Mouse (Mus musculus) erythroblast, embryonic 14.5 days (primary cell): ENCODE measurements around the gene Cib4. TPM values are rescaled to one million over a fixed set of nuclear protein-coding genes. Genes with fewer than 3 reads are reported as not detected.

Source experiments
- H3K27me3 ChIP-seq: 2 replicates; pipeline ENCODE4 v1.6.1; 2012; ENCODE audit warnings: inconsistent platforms; ENCODE audit not compliant: control insufficient read depth
- H3K36me3 ChIP-seq: 2 replicates; pipeline ENCODE4 v1.6.1; 2012; ENCODE audit warnings: mild to moderate bottlenecking, inconsistent platforms; ENCODE audit not compliant: control insufficient read depth
- H3K4me1 ChIP-seq: 2 replicates; pipeline ENCODE4 v1.6.1; 2012; ENCODE audit warnings: inconsistent platforms; ENCODE audit not compliant: control insufficient read depth
- H3K4me3 ChIP-seq: replicated peaks from 2 replicates; pipeline ENCODE3; 2012; ENCODE audit warnings: moderate library complexity, mild to moderate bottlenecking, inconsistent platforms
- H3K9me3 ChIP-seq: 2 replicates; pipeline ENCODE4 v1.6.1; 2012; ENCODE audit warnings: low read length, inconsistent platforms, mixed read lengths; ENCODE audit not compliant: control insufficient read depth
- GATA1 ChIP-seq: IDR thresholded peaks from 2 replicates; pipeline ENCODE4 v1.6.1; 2012; ENCODE audit warnings: low read length, inconsistent platforms, mixed read lengths
- TAL1 ChIP-seq: IDR thresholded peaks from 3 replicates; pipeline ENCODE4 v1.6.1; 2012; ENCODE audit warnings: low read length, inconsistent platforms, mixed read lengths
- polyA plus RNA-seq: library from polyadenylated mRNA; stranded (reverse); fragments of >175 nt; gene quantifications from 2 replicates; pipeline ENCODE4 v1.2.3, GENCODE M21; 2012

Cib4 gene
- polyA plus RNA-seq, 1 experiment, result not detected

DNA sequence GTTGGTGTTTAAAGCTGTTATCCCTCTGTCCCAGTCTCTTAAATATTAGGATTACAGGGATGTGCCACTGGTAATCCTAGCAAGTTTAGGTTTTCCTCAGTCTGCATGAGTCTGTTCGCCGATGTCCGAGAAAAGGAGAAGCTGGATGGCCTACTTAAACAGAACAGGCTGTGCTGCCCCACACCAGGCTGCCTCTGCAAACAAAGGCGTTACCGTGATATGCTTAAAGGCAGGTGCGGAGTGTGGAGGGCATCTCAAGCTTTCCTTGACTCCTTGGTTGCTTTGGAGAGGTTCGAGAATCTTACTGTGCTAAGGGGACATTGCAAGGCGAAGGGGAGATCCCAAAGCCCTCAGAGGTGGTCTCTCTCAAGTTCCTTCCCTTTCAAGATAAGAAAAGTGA, 48.8 kb downstream of the Cib4 start:
- TF ChIP-seq GATA1 (no peak), TAL1 (no peak)
- H3K4me1 ChIP-seq, result no peaks in the 10 kb centered on the region
- no peaks in the 10 kb centered on the region for H3K9me3 ChIP-seq
- H3K4me3 ChIP-seq, result no peak overlapping the region
- no peaks in the 10 kb centered on the region for H3K36me3 ChIP-seq
- H3K27me3 ChIP-seq, result no peaks in the 10 kb centered on the region

DNA sequence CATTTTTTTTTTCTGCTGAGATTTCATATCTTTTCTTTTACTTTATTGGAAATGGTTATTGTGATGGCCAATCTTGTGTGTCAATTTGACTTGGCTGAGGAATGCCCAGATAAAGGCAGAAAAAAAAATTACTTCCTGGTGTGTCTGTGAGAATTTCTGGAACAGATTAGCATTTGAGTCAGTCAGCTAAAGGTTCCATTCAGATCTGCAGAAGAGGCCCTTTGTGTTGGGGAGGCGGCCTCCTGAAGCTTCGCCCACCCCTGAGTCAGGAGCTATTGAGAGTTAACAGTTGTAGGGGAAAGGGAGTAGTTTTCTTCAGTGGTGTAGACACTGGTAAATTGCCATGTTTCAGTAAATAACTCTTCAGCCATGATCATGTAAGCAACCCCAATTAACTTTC, 50.3 kb downstream of the Cib4 start:
- H3K4me1 ChIP-seq, result no peaks in the 10 kb centered on the region

DNA sequence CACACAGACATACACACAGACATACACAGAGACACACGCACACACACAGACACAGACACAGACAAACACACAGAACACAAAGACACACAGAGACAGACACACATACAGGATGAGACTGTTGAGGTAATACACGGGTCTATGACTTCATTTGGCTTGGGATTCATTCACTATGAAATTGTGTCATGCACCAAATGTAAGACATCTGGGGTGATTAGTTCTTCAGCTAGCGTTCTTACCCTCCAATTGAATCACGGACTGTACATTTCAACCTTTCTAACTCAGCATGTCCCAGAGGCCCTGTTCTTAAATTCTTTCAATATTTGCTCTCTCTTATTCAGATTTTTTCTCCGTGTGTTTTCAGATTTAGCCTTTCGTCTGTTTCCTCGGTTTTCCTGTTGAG, 51.0 kb downstream of the Cib4 start:
- H3K36me3 ChIP-seq, result no peaks in the 10 kb centered on the region

More for the DNA sequence above, 50.3 kb downstream of the Cib4 start:
- Histone ChIP-seq H3K4me3 (no peak overlapping the region), H3K36me3 (no peaks in the 10 kb centered on the region), H3K9me3 (no peaks in the 10 kb centered on the region), H3K27me3 (no peaks in the 10 kb centered on the region)
- no peak for TF ChIP-seq TAL1
- TF ChIP-seq GATA1, result no peak

DNA sequence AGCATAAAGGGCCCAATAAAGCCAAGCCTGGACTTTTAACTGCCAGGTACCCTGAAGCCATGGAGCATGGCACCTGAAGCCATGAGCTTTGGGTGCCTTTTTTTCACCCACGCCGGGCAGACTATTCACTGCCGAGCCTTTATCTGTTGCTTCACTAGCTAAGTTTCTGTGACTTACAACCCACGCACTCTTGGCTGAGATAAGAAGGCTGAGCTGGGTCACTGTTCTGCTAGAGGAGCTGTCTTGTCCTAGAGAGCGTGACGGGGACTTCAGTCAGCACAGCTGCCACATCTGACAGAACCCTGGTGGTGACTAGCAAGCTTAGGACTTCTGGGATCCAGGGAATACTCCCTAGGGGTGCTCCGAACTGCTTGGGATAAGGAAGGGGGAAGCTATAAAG, 51.9 kb downstream of the Cib4 start:
- Histone ChIP-seq H3K36me3 (no peaks in the 10 kb centered on the region), H3K27me3 (no peaks in the 10 kb centered on the region), H3K9me3 (no peaks in the 10 kb centered on the region), H3K4me1 (no peaks in the 10 kb centered on the region), H3K4me3 (no peak overlapping the region)
- TF ChIP-seq TAL1, result no peak
- no peak for TF ChIP-seq GATA1

More for the DNA sequence above, 51.0 kb downstream of the Cib4 start:
- Histone ChIP-seq H3K4me1 (no peaks in the 10 kb centered on the region), H3K9me3 (no peaks in the 10 kb centered on the region), H3K27me3 (no peaks in the 10 kb centered on the region), H3K4me3 (no peak overlapping the region)
- TF ChIP-seq GATA1 (no peak), TAL1 (no peak)

DNA sequence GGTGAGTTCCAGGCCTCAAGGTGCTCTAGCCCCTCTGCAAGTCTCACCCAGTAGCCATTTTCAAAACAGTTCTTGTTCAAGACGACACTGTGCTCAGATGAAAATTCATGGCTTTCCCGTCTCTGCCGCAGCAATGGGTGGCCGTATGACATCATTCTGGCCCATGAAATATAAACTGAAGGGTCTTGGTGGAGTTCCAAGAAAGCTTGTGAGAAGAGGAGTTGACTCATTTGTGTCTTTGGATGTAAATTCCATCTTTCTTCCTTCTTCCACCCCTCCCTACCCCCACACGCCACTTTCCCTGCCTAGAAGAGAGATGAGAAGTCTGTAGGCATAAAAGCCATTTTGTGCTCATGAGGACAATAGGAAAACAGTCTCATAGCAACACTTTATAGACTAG, 54.8 kb downstream of the Cib4 start:
- TF ChIP-seq TAL1, result no peak

DNA sequence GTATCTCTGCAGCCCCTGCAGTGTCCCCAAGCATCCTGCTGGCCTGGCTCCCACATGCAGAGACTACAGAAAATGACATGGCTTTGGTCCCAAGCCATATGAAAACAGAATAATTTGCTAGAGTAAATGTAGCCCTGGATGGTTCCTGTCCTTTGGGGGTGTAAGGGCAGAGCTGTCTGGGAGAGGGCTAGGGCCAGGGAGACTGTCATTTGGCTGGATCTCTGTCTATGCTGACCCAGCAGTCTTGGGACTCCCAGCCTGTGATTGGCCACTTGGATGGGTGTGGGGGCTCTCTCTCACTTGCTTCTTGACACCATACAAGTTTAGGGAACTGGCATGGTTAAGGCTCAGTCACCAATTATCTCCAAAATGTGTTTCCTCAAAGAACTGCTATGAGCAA, 55.4 kb downstream of the Cib4 start:
- H3K36me3 ChIP-seq, result no peaks in the 10 kb centered on the region
- no peaks in the 10 kb centered on the region for H3K9me3 ChIP-seq

More for the DNA sequence above, 54.8 kb downstream of the Cib4 start:
- H3K9me3 ChIP-seq, result no peaks in the 10 kb centered on the region
- H3K4me1 ChIP-seq, result no peaks in the 10 kb centered on the region
- no peaks in the 10 kb centered on the region for H3K36me3 ChIP-seq
- H3K27me3 ChIP-seq, result no peaks in the 10 kb centered on the region
- no peak overlapping the region for H3K4me3 ChIP-seq

DNA sequence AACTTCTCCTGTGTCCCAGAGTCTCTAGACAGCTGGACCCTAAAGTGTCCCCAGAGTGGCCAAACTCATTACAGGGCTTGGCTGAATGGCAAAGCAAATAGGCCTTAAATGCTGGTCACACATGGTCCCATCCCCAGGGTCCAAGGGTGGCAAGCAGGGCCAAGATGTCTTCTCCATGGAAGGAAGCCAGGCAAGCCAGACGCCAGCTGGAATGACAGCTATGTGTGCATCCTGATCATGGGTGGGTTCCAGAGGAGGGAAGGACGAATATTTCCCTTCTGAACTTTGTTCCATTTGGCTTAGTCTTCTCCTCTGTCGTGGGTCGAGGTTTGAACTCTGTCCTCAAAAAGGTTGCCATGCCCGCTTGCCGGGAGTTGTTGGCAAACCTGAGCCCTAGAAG, 60.5 kb downstream of the Cib4 start:
- H3K9me3 ChIP-seq, result no peaks in the 10 kb centered on the region
- no peak overlapping the region for H3K4me3 ChIP-seq
- TF ChIP-seq GATA1 (no peak), TAL1 (no peak)
- H3K4me1 ChIP-seq, result no peaks in the 10 kb centered on the region
- H3K27me3 ChIP-seq, result no peaks in the 10 kb centered on the region
- H3K36me3 ChIP-seq, result no peaks in the 10 kb centered on the region

More for the DNA sequence above, 55.4 kb downstream of the Cib4 start:
- Histone ChIP-seq H3K4me3 (no peak overlapping the region), H3K4me1 (no peaks in the 10 kb centered on the region), H3K27me3 (no peaks in the 10 kb centered on the region)
- no peak for TF ChIP-seq GATA1
- TF ChIP-seq TAL1, result no peak

DNA sequence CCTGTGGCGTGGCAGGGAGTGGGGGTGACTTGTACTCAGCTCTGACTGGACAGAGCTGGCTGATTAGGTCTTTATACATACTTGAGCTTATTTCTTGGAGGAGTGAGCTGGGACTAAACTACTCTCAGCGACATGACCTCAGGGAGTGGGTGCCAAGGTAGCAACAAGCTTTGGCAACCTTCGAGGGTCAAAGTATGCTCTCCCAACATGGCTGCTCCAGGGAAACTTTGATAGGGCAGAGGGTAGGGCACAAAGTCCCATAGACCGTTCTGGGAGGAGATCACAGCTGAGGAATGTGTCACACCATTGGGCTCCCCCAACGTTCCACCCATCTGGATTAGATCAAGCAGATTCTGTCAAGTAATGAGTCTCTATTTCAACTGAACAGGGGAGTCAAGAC, 61.0 kb downstream of the Cib4 start:
- Histone ChIP-seq H3K9me3 (no peaks in the 10 kb centered on the region), H3K36me3 (no peaks in the 10 kb centered on the region), H3K4me3 (no peak overlapping the region), H3K4me1 (no peaks in the 10 kb centered on the region), H3K27me3 (no peaks in the 10 kb centered on the region)
- TF ChIP-seq GATA1 (no peak), TAL1 (no peak)

DNA sequence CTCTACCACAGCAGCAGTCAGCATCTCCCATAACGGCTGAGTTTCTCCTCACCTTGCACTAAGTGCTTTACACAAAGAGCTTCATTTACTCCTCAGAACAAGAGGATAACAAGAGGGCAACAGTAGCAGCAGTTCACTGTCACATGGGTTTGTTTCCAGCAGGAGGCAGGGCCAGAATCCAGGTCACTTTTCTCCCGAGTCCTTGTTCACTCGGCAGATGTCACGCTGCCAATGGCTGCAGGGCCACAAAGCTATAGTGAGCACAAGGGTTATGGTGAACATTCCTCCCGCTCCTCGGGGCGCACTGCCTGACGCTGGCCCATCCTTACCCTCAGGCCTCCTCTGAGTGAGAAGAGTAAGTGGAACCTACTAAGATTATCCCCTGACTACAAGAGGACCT, 62.1 kb downstream of the Cib4 start:
- no peaks in the 10 kb centered on the region for H3K27me3 ChIP-seq
- no peak for TF ChIP-seq TAL1
- TF ChIP-seq GATA1, result no peak
- no peak overlapping the region for H3K4me3 ChIP-seq
- H3K9me3 ChIP-seq, result no peaks in the 10 kb centered on the region
- no peaks in the 10 kb centered on the region for H3K36me3 ChIP-seq
- H3K4me1 ChIP-seq, result no peaks in the 10 kb centered on the region

DNA sequence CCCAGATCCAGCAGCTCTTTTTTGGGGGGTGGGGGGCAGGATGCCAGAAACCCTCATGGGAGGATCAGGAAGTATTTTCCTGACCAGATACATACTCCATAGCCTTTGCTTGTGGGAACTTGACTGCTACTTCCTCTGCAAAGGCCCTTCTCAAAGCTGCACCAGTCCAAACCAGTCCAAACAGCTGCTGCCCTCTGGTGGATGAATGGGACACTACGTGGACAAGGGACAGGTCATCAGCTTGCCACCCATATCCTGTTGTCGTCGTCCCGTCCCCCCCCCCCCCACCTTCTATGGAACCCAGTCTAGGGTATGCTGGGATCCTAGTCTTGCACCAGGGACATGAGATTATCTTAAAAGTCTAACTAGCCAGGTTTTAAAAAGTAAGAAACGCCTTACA, 63.3 kb downstream of the Cib4 start:
- no peaks in the 10 kb centered on the region for H3K9me3 ChIP-seq
- H3K4me1 ChIP-seq, result no peaks in the 10 kb centered on the region
- H3K36me3 ChIP-seq, result no peaks in the 10 kb centered on the region
- TF ChIP-seq TAL1 (no peak), GATA1 (no peak)
- H3K4me3 ChIP-seq, result no peak overlapping the region
- H3K27me3 ChIP-seq, result no peaks in the 10 kb centered on the region

DNA sequence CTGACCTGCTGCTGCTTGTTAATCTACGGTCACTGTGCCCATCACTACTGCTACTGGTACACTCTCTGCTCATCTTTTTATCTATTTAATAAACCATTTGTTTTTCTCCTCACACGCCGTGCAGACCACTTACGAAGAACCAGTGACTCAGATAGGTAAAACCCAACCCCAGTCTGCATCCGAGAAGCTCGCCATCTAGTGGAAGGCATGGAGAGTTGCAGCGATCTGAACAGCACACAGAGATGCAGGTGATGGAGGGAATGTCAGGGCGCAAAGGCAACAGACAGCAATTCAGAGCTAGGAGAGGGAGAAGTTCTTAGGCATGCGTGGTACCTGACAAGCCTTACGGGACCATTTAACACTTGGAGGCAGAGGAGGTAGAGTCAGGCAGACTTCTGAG, 69.1 kb downstream of the Cib4 start:
- TF ChIP-seq GATA1 (no peak), TAL1 (no peak)
- no peaks in the 10 kb centered on the region for H3K4me1 ChIP-seq
- no peak overlapping the region for H3K4me3 ChIP-seq
- H3K9me3 ChIP-seq, result no peaks in the 10 kb centered on the region
- no peaks in the 10 kb centered on the region for H3K27me3 ChIP-seq
- H3K36me3 ChIP-seq, result no peaks in the 10 kb centered on the region
